21 mouse cellular contexts compared by ENCODE assay signal in the genomic region with DNA sequence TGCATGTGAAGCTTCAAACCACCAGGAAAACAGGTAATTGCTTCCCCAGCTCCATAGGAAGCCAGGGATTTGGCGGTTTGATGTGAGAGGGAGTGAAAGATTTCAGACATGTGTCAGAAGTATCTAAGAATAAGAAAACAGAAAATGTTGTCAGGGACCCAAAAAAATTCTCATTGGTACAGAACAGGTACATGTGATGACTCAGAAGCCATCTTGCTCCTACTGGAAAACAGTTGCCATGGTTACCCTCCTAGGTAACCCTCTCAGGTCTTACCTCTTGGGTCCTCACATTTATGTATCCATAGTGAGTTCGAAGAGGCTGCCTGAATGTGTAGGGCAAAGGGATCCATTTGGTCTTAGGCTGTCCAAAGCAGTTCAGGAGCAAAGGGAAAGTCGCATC.
A peak's percentile ranks its signal among the peaks of the same experiment; 100 is the strongest.
DNase-seq lines count a peak whose midpoint lies in the region; ATAC-seq and TF ChIP-seq lines count a peak whose summit lies in the region.
"Had no signal": no experiment of that assay in that cellular context is flagged by ENCODE, and none has a peak within 500 bp of the region (broad histone marks: within the 10 kb centered on the region; RNA-seq: fewer than 3 reads in every experiment).

No protein-coding gene starts in this region.

- H3K27ac ChIP-seq in hindbrain, embryonic 15.5 days (replicated peaks), result no peak overlapping the region; the same call in 1 of the 2 replicates
- no peak overlapping the region; the same call in 1 of the 2 replicates for H3K27ac ChIP-seq in hindbrain, embryonic 10.5 days
- H3K27ac ChIP-seq in forebrain, embryonic 15.5 days (replicated peaks), result peak overlapping the region; percentile 67
- H3K27ac ChIP-seq in midbrain, postnatal 0 days (ENCODE audit: low read depth, low read length), result peak overlapping the region; percentile 74
- H3K27ac ChIP-seq: embryonic facial prominence, embryonic 15.5 days; limb, embryonic 12.5 days; liver, embryonic 12.5 days; midbrain, embryonic 12.5 days had no signal

- WGBS in hindbrain, embryonic 15.5 days, result 73% methylated on average over 3 of the region's 3 CpGs
- 86% methylated on average over 3 of the region's 3 CpGs for WGBS in hindbrain, embryonic 10.5 days
- WGBS in forebrain, embryonic 15.5 days, result 82% methylated on average over 3 of the region's 3 CpGs
- 55% methylated on average over 3 of the region's 3 CpGs for WGBS in midbrain, postnatal 0 days

- no peak overlapping the region for H3K9ac ChIP-seq in hindbrain, embryonic 15.5 days
- no peak overlapping the region for H3K9ac ChIP-seq in forebrain, embryonic 15.5 days (replicated peaks)
- H3K9ac ChIP-seq in midbrain, postnatal 0 days (replicated peaks; ENCODE audit: low read length, poor library complexity, severe bottlenecking), result no peak overlapping the region
- H3K9ac ChIP-seq: embryonic facial prominence, embryonic 15.5 days; limb, embryonic 12.5 days; liver, embryonic 12.5 days; midbrain, embryonic 12.5 days had no signal

- DNase-seq in hindbrain, embryonic 10.5 days (ENCODE audit: low spot score), result no peak
- peak; percentile 63 for DNase-seq in brain, adult 2 months (ENCODE audit: low read depth, low spot score)
- peak; percentile 73 for DNase-seq in midbrain, postnatal 0 days (ENCODE audit: low spot score)
- no peak for DNase-seq in ovary, postnatal 10 days (ENCODE audit: low spot score)
- DNase-seq: B cell, adult 2 months; cerebellum, adult 11 months; cerebellum, postnatal 25 days; embryo, embryonic 11 days; heart, postnatal 10 days; kidney, adult 9 months; lung, adult 2 months; thymus, postnatal 25 days had no signal

- H3K36me3 ChIP-seq in hindbrain, embryonic 15.5 days, result no peaks in the 10 kb centered on the region
- H3K36me3 ChIP-seq in hindbrain, embryonic 10.5 days, result 0 out of 2 replicates have a peak, but pooled peaks cover 5% of the 10 kb centered on the region
- no peaks in the 10 kb centered on the region for H3K36me3 ChIP-seq in forebrain, embryonic 15.5 days
- H3K36me3 ChIP-seq in midbrain, postnatal 0 days (ENCODE audit: insufficient read depth, low read length), result no peaks in the 10 kb centered on the region
- H3K36me3 ChIP-seq: embryonic facial prominence, embryonic 15.5 days; limb, embryonic 12.5 days; midbrain, embryonic 12.5 days had no signal

- H3K27me3 ChIP-seq in hindbrain, embryonic 15.5 days, result no peaks in the 10 kb centered on the region
- no peaks in the 10 kb centered on the region for H3K27me3 ChIP-seq in hindbrain, embryonic 10.5 days (ENCODE audit: insufficient read depth, poor library complexity, severe bottlenecking)
- H3K27me3 ChIP-seq in forebrain, embryonic 15.5 days, result no peaks in the 10 kb centered on the region
- no peaks in the 10 kb centered on the region for H3K27me3 ChIP-seq in midbrain, postnatal 0 days (ENCODE audit: insufficient read depth, low read length)
- H3K27me3 ChIP-seq: embryonic facial prominence, embryonic 15.5 days; limb, embryonic 12.5 days; liver, embryonic 12.5 days; midbrain, embryonic 12.5 days had no signal

- no peak overlapping the region for H3K4me2 ChIP-seq in hindbrain, embryonic 15.5 days
- H3K4me2 ChIP-seq in forebrain, embryonic 15.5 days (replicated peaks), result no peak overlapping the region
- no peak overlapping the region for H3K4me2 ChIP-seq in midbrain, postnatal 0 days (ENCODE audit: low read depth, low read length, poor library complexity, severe bottlenecking)
- H3K4me2 ChIP-seq: embryonic facial prominence, embryonic 15.5 days; heart, embryonic 11.5 days; limb, embryonic 12.5 days; liver, embryonic 12.5 days; midbrain, embryonic 12.5 days had no signal

- peak; percentile 69 for ATAC-seq in hindbrain, embryonic 15.5 days (ENCODE audit: low FRiP score, low read depth)
- ATAC-seq in forebrain, embryonic 15.5 days (replicated peaks), result peak; percentile 77
- peak; percentile 87 for ATAC-seq in midbrain, postnatal 0 days (ENCODE audit: low FRiP score)
- no peak for ATAC-seq in megakaryocyte progenitor cell, adult 5-6 weeks (replicated peaks; ENCODE audit: poor library complexity)
- ATAC-seq in cerebellum, adult (ENCODE audit: insufficient number of reproducible peaks, low FRiP score, low TSS enrichment), result no peak
- ATAC-seq: liver, embryonic 12.5 days had no signal

- TF ChIP-seq CTCF in midbrain, postnatal 0 days (IDR thresholded peaks at IDR 0.05), result no peak

- H3K4me1 ChIP-seq in hindbrain, embryonic 15.5 days (replicated peaks), result peaks cover 28% of the 10 kb centered on the region
- H3K4me1 ChIP-seq in hindbrain, embryonic 10.5 days (replicated peaks), result peaks cover 22% of the 10 kb centered on the region
- peaks cover 10% of the 10 kb centered on the region; the same call in 1 of the 2 replicates for H3K4me1 ChIP-seq in forebrain, embryonic 15.5 days
- H3K4me1 ChIP-seq in midbrain, postnatal 0 days (ENCODE audit: insufficient read depth, low read length), result peaks cover 19% of the 10 kb centered on the region

- no peak overlapping the region for H3K4me3 ChIP-seq in hindbrain, embryonic 15.5 days
- no peak overlapping the region for H3K4me3 ChIP-seq in hindbrain, embryonic 10.5 days
- no peak overlapping the region for H3K4me3 ChIP-seq in forebrain, embryonic 15.5 days
- H3K4me3 ChIP-seq in midbrain, postnatal 0 days (ENCODE audit: low read depth, low read length), result no peak overlapping the region
- H3K4me3 ChIP-seq: embryonic facial prominence, embryonic 15.5 days; limb, embryonic 12.5 days; liver, embryonic 12.5 days; midbrain, embryonic 12.5 days had no signal

- H3K9me3 ChIP-seq in hindbrain, embryonic 15.5 days, result no peaks in the 10 kb centered on the region
- no peaks in the 10 kb centered on the region for H3K9me3 ChIP-seq in hindbrain, embryonic 10.5 days
- H3K9me3 ChIP-seq in forebrain, embryonic 15.5 days, result no peaks in the 10 kb centered on the region
- no peaks in the 10 kb centered on the region for H3K9me3 ChIP-seq in midbrain, postnatal 0 days (ENCODE audit: low read length)
- H3K9me3 ChIP-seq: embryonic facial prominence, embryonic 15.5 days; limb, embryonic 12.5 days; liver, embryonic 12.5 days; midbrain, embryonic 12.5 days had no signal

Comparison
In these comparisons a context has a peak if more than half of its experiments do, and no peak if none do; other contexts are left out.
1. ATAC-seq: peak in hindbrain, embryonic 15.5 days (single experiment), forebrain, embryonic 15.5 days (single experiment) and midbrain, postnatal 0 days (single experiment); none in megakaryocyte progenitor cell, adult 5-6 weeks (single experiment) and cerebellum, adult (single experiment).
2. H3K27ac ChIP-seq: peak in forebrain, embryonic 15.5 days (single experiment) and midbrain, postnatal 0 days (single experiment); none in hindbrain, embryonic 15.5 days (single experiment) and hindbrain, embryonic 10.5 days (single experiment).
3. DNase-seq: peak in brain, adult 2 months (single experiment) and midbrain, postnatal 0 days (single experiment); none in hindbrain, embryonic 10.5 days (single experiment) and ovary, postnatal 10 days (single experiment).